Mouse (Mus musculus) olfactory bulb, adult 2 months (tissue): ENCODE results near the gene C1s2. TPM values are rescaled to one million over a fixed set of nuclear protein-coding genes. Genes with fewer than 3 reads are reported as not detected.

ENCODE experiments used
- H3K27ac ChIP-seq: fragments of 200-500 bp; 2 replicates; pipeline ENCODE4 v1.5.1; 2012; ENCODE audit warnings: low read depth, low read length; ENCODE audit not compliant: insufficient read depth
- H3K4me1 ChIP-seq: fragments of 200-500 bp; 2 replicates; pipeline ENCODE4 v1.6.1; 2012; ENCODE audit warnings: low read length; ENCODE audit not compliant: control insufficient read depth, insufficient read depth
- H3K4me3 ChIP-seq: fragments of 200-500 bp; 2 replicates; pipeline ENCODE4 v1.5.1; 2012; ENCODE audit warnings: mild to moderate bottlenecking, low read depth, low read length, moderate library complexity; ENCODE audit not compliant: insufficient read depth
- CTCF ChIP-seq: fragments of 200-500 bp; IDR thresholded peaks from 2 replicates; pipeline ENCODE4 v1.5.1; 2012; ENCODE audit warnings: low read depth, mild to moderate bottlenecking, low read length, moderate library complexity; ENCODE audit not compliant: insufficient read depth
- POLR2A ChIP-seq: fragments of 200-500 bp; IDR thresholded peaks from 2 replicates; pipeline ENCODE4 v1.6.1; 2012; ENCODE audit warnings: mild to moderate bottlenecking, low read depth, low read length, moderate library complexity; ENCODE audit not compliant: insufficient read depth
- WGBS: fragments of 180-500 bp; shearing (Covaris S2); methylation state at CpG from one replicate; pipeline ENCODE4 v1.1.7; 2018; 5-methylcytosine and 5-hydroxymethylcytosine counted together
- polyA plus RNA-seq: library from polyadenylated mRNA; stranded (reverse); fragments of >200 nt; gene quantifications from 2 replicates; pipeline ENCODE4 v1.2.4, GENCODE M21; 2012; ENCODE audit warnings: low replicate concordance; ENCODE audit not compliant: missing spikeins, insufficient read depth, insufficient read length

Gene C1s2
- polyA plus RNA-seq, 1 experiment: not detected

DNA sequence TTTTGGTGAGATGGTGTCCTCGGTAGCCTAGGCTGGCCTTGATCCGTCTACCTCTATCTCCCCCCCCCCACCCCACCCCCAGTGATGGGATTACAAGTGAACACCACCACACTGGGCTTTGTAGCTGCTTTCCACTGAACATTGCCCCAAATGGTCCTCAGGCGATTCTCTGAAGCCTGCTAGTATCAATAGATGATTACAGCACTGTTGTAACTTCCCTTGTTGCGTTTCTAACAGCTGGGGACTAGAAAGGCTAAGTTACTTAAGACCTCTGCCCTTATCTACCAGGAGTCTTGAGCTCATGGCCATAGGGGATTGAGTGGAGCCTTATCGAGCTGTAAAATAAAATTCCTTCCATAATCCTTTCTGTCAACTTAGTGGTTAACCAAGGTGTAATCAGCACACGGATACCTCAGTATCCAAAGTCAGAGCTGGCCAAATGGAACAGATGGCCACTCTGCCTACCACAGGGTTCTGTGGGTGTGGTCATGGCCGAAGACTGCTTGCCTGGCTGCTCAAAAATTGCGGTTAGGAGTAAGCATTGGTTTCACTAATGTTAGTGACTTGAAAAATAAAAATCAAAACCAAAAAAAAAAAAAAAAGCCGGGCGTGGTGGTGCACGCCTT lies 33.5 kb upstream of the C1s2 start:
- TF ChIP-seq CTCF (no peak), POLR2A (no peak)
- Histone ChIP-seq H3K4me3 (no peak overlapping the region), H3K27ac (no peak overlapping the region), H3K4me1 (peaks cover 6% of the 10 kb centered on the region)
- WGBS: 92% methylated on average over 8 of the region's 11 CpGs

DNA sequence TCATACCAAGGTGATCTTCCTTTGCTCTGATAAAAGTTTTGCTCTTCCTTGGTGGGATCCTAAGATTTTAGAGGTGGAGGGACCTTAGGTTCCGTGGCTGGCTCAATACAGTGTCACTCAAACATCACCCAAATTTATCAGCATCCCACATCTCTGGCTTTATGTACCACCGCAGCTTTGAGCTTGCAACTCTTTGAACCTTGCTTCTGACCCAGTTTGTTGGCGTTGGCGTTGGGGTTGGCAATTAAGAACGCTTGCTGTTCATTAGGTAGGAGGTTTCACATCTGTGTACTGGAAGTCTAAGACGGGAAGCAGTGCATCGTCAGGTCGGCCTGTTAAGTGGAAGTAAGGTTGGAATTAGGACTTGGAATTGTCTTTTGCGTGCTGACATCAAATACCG lies 29.1 kb upstream of the C1s2 start:
- WGBS: 56% methylated on average over 10 of the region's 10 CpGs
- H3K27ac ChIP-seq: no peak overlapping the region
- no peak overlapping the region for H3K4me3 ChIP-seq
- TF ChIP-seq CTCF (no peak), POLR2A (no peak)
- peaks cover 9% of the 10 kb centered on the region for H3K4me1 ChIP-seq

DNA sequence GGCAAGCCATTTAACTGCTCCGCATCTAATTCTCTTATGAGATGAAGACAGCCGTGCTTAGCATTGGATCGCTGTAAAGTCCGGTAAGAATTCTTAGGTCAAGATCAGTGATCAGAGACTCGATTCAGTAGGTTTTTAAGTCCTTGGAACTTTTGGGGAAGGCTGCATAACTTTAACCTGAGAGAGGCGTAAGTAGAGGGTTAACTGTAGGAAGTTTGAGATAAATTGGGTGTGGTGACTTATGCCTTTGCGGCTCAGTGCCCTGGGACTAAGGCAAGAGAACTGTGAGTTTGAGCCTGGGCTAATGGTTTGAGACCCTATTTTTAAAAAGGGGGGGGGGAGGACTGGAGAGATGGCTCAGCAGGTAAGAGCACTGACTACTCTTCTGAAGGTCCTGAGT lies 28.4 kb upstream of the C1s2 start:
- 86% methylated on average over 7 of the region's 7 CpGs for WGBS
- H3K4me3 ChIP-seq: no peak overlapping the region

DNA sequence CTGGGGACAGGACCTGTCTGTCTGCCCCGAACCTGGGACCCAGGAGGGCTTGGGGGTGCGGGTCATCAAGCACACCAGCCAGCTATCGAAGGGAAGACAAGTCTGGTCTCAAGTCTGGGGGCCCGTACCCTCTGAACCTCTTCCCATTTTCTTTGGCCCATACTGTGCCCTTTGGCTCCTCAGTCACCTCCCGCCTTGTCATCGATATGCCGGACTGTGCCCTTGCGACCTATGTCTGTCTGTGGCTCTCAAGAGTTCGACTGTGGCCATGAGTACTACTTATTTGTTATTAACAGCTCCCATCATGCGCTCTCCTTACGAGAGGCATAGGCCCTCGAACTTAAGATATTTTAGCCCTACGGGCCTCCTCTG lies 27.5 kb upstream of the C1s2 start:
- peak overlapping the region; percentile 83 for H3K4me3 ChIP-seq
- WGBS: 17% methylated on average over 13 of the region's 13 CpGs
- peaks cover 9% of the 10 kb centered on the region for H3K4me1 ChIP-seq
- H3K27ac ChIP-seq: 0 out of 2 replicates have a peak overlapping the region, but pooled peaks have one; percentile 13
- TF ChIP-seq CTCF: peak; percentile 47; the same call in 1 of the 2 replicates
- TF ChIP-seq POLR2A: no peak

More for the DNA sequence above, 28.4 kb upstream of the C1s2 start:
- TF ChIP-seq CTCF (no peak), POLR2A (no peak)
- Histone ChIP-seq H3K4me1 (peaks cover 9% of the 10 kb centered on the region), H3K27ac (no peak overlapping the region)

DNA sequence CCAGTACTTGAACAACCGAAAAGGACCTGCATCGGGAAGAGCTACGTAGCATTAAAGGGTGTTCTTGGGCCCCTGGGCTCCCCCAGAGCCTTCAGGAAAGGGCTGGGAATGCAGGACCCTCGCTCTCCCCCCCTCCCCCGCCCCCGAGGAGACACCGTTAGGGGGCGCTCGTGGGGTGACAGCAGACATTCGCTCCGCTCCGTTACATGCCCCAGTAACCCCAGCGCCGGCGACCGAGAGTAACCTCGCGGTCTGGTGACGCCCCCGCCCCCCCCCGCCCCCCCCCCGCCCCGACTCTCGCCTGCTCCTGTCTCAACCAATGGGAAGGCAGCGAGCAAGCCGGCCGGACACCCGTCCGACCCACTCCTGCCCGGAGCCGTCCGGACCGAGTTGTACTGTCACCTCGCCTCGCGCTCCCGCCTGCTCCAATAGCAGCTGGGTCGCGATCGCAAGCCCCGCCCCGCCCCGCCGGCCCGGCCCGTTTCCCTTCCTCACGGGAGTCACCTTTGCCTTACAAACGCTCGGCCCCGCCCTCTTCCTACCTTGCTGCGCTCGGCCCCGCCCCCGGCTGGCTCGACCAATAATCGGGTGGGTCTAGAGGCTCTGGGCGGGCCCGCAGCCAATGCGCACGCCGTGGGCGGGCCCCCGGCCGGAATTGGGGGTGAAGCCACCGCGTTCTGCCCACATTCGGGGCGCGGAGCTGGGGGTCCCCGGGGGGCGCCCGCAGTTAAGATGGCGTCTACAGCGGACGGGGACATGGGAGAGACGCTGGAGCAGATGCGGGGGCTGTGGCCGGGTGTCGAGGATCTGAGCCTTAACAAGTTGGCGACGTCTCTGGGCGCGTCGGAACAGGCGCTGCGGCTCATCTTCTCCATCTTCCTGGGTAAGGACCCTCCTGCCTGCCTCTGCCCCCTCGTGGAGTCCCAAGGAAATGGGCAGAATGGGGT lies 26.9 kb upstream of the C1s2 start, which contains the start of gene Lpcat3:
Lpcat3 (plus strand) TSS at position 551 of the 947 bp plus-strand sequence.
- TF ChIP-seq CTCF: peak; percentile 99
- peak; percentile 62 for TF ChIP-seq POLR2A
- H3K4me3 ChIP-seq: peak within 1 kb of the TSS; percentile 83
- H3K27ac ChIP-seq: peak within 1 kb of the TSS; percentile 13; the same call in 1 of the 2 replicates
- WGBS: under 1% methylated on average over 87 of the region's 87 CpGs
- H3K4me1 ChIP-seq: peaks cover 9% of the 10 kb centered on the region

DNA sequence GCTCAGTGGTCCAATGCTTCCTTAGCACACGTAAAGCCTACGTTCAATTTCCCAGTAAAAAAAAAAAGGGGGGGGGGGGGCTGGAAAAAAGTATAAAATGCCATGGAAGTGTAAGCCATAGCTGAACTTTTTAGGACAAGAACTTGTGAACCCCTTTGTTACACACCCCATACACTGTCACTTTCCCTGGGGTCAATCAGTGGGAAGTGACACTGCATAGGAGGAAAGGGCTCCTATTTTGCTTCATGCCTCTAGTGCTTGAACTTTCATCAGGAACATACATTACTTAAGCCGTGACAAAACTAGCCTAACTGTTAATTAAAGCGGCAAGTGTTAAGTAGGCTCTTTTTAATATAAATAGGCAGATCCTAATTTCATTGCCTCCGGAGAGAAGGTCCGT lies 26.1 kb upstream of the C1s2 start:
- peaks cover 9% of the 10 kb centered on the region for H3K4me1 ChIP-seq
- peak overlapping the region; percentile 83 for H3K4me3 ChIP-seq
- TF ChIP-seq POLR2A: no peak
- no peak for TF ChIP-seq CTCF
- H3K27ac ChIP-seq: no peak overlapping the region; the same call in 1 of the 2 replicates
- 20% methylated on average over 6 of the region's 6 CpGs for WGBS

GRCm38 (mm10) chr6:124661156-124661806 lies 25.4 kb upstream of the C1s2 start:
- 74% methylated on average over 4 of the region's 4 CpGs for WGBS
- Histone ChIP-seq H3K4me1 (peaks cover 9% of the 10 kb centered on the region), H3K4me3 (no peak overlapping the region), H3K27ac (no peak overlapping the region)
- TF ChIP-seq CTCF (no peak), POLR2A (no peak)

GRCm38 (mm10) chr6:124658067-124658466 lies 22.2 kb upstream of the C1s2 start:
- TF ChIP-seq CTCF: no peak
- TF ChIP-seq POLR2A: no peak
- H3K4me3 ChIP-seq: no peak overlapping the region
- H3K4me1 ChIP-seq: 0 out of 2 replicates have a peak, but pooled peaks cover 2% of the 10 kb centered on the region
- 63% methylated on average over 2 of the region's 2 CpGs for WGBS
- H3K27ac ChIP-seq: no peak overlapping the region

DNA sequence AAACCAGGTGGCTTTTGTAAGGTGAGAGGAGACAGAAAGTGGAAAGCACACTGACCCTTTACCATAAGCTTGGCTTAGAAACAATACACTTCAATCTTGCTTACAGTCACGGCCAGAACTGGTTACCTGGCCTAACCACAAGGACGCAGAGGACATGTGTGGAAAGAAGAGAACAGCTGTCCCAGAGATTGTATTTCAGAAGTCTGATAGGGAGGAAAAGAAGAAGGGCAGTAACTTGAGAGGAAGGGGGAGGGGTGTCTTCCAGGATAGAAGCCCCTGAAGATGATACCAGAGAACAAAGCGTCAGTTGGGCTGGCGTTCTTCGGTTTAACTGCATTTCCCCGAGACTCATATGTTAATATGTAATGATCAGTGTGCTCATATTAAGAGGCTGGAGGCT lies 20.0 kb upstream of the C1s2 start:
- WGBS: 85% methylated on average over 6 of the region's 6 CpGs
- no peaks in the 10 kb centered on the region for H3K4me1 ChIP-seq
- H3K27ac ChIP-seq: no peak overlapping the region
- H3K4me3 ChIP-seq: no peak overlapping the region
- TF ChIP-seq CTCF (no peak), POLR2A (no peak)
